Mouse (Mus musculus): ENCODE results near the gene Creb5. TPM values are rescaled to one million over a fixed set of nuclear protein-coding genes. Genes with fewer than 3 reads are reported as not detected.

The Creb5 gene
- polyA plus RNA-seq, 1 experiment from 2014 or later = 2.8 TPM

DNA sequence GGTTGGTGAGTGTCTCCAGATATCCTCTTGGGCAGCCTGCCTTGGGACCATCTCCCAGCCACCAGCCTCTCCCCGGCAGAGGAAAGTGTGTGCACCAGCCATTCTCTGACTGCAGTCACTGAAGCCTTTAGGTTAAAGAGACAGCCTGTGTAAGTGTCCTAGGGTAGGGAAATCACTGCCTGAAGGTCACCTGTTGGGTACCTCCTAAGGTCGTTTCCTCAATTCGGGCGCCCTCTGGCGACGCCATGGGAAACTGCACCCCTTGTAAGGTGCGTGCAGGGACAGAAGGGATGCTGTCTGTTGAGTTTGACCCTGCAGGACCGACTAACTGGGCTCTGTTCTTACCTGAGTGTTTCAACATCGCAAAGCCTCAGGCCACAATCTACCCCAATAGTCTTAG, 434.5 kb downstream of the Creb5 start:
- no peak for ATAC-seq
- no peaks in the 10 kb centered on the region for H3K36me3 ChIP-seq (ENCODE audit: control insufficient read depth, insufficient read depth)
- WGBS = 10% methylated on average over 9 of the region's 9 CpGs
- TF ChIP-seq CTCF (IDR thresholded peaks at IDR 0.05; ENCODE audit: low read depth) = peak; percentile 93
- no peak overlapping the region for H3K9ac ChIP-seq (ENCODE audit: low read depth, low read length)
- no peaks in the 10 kb centered on the region for H3K9me3 ChIP-seq (ENCODE audit: control insufficient read depth)
- no peak overlapping the region for H3K4me3 ChIP-seq (ENCODE audit: low read depth, low read length)
- H3K27ac ChIP-seq (ENCODE audit: low read depth, low read length) = no peak overlapping the region
- no peaks in the 10 kb centered on the region for H3K27me3 ChIP-seq (replicated peaks; ENCODE audit: control insufficient read depth, insufficient read depth, low read length)
- H3K4me2 ChIP-seq (replicated peaks; ENCODE audit: low read depth) = no peak overlapping the region
- H3K4me1 ChIP-seq (replicated peaks; ENCODE audit: control insufficient read depth, insufficient read depth, low read length) = no peaks in the 10 kb centered on the region

DNA sequence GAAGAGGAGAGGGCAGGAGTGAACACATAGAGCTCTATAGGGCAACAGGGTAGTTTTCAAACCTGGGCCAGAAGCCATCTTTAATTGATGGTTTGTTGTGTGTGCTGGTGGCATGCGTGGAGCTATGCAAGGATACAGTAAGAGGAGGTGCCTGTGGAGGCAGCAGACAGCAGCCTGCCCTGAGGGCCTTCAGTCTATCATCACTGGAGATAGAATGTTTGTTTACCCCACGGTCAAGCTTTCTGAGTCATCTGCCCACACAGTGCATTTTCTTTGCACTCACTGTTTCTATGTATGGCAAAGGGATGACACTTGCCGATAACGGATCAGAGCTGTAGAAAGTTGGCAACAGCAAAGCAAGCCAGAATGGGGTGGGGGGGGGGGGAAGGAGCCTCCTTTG, 435.6 kb downstream of the Creb5 start:
- Histone ChIP-seq H3K4me2 (replicated peaks; ENCODE audit: low read depth) (no peak overlapping the region), H3K9ac (ENCODE audit: low read depth, low read length) (no peak overlapping the region), H3K36me3 (ENCODE audit: control insufficient read depth, insufficient read depth) (no peaks in the 10 kb centered on the region), H3K4me1 (replicated peaks; ENCODE audit: control insufficient read depth, insufficient read depth, low read length) (no peaks in the 10 kb centered on the region), H3K27me3 (replicated peaks; ENCODE audit: control insufficient read depth, insufficient read depth, low read length) (no peaks in the 10 kb centered on the region), H3K4me3 (ENCODE audit: low read depth, low read length) (no peak overlapping the region), H3K27ac (ENCODE audit: low read depth, low read length) (no peak overlapping the region), H3K9me3 (ENCODE audit: control insufficient read depth) (no peaks in the 10 kb centered on the region)
- TF ChIP-seq CTCF (IDR thresholded peaks at IDR 0.05; ENCODE audit: low read depth) = no peak
- WGBS = 77% methylated on average over 4 of the region's 4 CpGs
- ATAC-seq = no peak

DNA sequence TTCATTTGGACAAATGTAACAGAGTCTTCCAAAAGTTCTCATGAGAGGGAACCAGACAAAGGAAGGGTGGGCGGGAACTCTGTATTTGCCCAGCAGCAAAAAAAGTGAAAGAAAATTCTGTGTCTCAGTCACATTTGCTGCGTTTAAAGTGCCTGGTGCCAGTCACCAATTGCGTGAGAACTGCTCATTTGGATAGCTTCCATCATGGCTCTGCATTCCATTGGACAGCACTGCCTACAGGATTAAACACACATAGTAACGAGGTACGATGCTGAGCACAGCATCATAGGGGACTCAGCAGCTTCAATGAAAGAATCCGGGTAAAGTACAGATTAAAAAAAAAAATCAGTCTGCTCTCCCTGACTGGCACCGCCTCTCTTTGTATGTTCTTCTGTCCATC, 443.4 kb downstream of the Creb5 start:
- no peaks in the 10 kb centered on the region for H3K9me3 ChIP-seq (ENCODE audit: control insufficient read depth)
- no peak overlapping the region for H3K27ac ChIP-seq (ENCODE audit: low read depth, low read length)
- H3K4me2 ChIP-seq (replicated peaks; ENCODE audit: low read depth) = no peak overlapping the region
- WGBS = 82% methylated on average over 7 of the region's 7 CpGs
- no peaks in the 10 kb centered on the region for H3K27me3 ChIP-seq (replicated peaks; ENCODE audit: control insufficient read depth, insufficient read depth, low read length)
- no peak overlapping the region for H3K4me3 ChIP-seq (ENCODE audit: low read depth, low read length)
- no peaks in the 10 kb centered on the region for H3K36me3 ChIP-seq (ENCODE audit: control insufficient read depth, insufficient read depth)
- no peak for ATAC-seq
- H3K4me1 ChIP-seq (replicated peaks; ENCODE audit: control insufficient read depth, insufficient read depth, low read length) = no peaks in the 10 kb centered on the region
- no peak overlapping the region for H3K9ac ChIP-seq (ENCODE audit: low read depth, low read length)
- TF ChIP-seq CTCF (IDR thresholded peaks at IDR 0.05; ENCODE audit: low read depth) = no peak

DNA sequence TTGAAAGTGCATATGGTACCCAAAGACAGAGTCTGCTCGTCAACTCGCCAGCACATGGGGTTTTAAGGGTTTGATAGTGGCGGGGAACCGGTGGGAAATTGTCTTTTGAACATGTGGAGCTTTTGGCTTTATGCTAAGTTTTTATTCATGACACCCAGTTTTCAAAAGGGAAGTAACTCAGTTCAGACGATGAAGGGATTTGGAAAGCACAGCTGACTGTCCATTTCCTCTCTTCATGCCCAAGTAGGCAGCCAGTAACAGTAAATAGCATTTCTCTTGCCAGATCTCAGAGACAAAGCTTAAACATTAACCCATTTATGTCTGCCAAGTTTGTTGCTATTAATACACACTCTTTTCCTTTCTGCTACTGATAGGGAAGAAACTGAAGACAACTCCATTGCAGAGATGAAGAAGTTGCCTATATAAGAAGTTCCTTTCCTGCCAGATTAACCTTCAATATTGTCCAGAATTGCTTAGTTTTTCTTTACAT, 444.0 kb downstream of the Creb5 start:
- H3K36me3 ChIP-seq (ENCODE audit: control insufficient read depth, insufficient read depth) = no peaks in the 10 kb centered on the region
- no peak overlapping the region for H3K4me2 ChIP-seq (replicated peaks; ENCODE audit: low read depth)
- TF ChIP-seq CTCF (IDR thresholded peaks at IDR 0.05; ENCODE audit: low read depth) = no peak
- no peak for ATAC-seq
- H3K9ac ChIP-seq (ENCODE audit: low read depth, low read length) = no peak overlapping the region
- H3K9me3 ChIP-seq (ENCODE audit: control insufficient read depth) = no peaks in the 10 kb centered on the region
- 71% methylated on average over 5 of the region's 5 CpGs for WGBS
- no peak overlapping the region for H3K27ac ChIP-seq (ENCODE audit: low read depth, low read length)
- no peaks in the 10 kb centered on the region for H3K4me1 ChIP-seq (replicated peaks; ENCODE audit: control insufficient read depth, insufficient read depth, low read length)
- H3K27me3 ChIP-seq (replicated peaks; ENCODE audit: control insufficient read depth, insufficient read depth, low read length) = no peaks in the 10 kb centered on the region
- H3K4me3 ChIP-seq (ENCODE audit: low read depth, low read length) = no peak overlapping the region

DNA sequence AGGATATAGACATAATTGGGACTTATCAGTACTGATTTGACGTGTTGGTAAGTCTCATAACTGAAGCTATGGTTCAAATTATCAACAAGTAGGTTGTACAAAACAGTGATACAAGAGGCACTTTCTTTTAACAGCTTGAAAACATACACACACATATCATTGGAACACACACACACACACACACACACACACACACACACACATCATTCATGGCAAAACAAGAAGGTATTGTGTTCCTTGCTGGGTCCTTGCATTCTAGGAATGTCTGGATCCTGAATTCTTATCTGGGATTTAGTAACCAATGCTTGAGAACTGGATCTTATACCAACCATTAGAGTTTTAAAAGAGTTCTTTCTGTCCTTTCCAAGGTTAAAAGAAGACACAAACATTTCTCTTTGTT, 446.5 kb downstream of the Creb5 start:
- H3K9ac ChIP-seq (ENCODE audit: low read depth, low read length) = no peak overlapping the region
- H3K36me3 ChIP-seq (ENCODE audit: control insufficient read depth, insufficient read depth) = no peaks in the 10 kb centered on the region
- H3K9me3 ChIP-seq (ENCODE audit: control insufficient read depth) = no peaks in the 10 kb centered on the region
- no peak overlapping the region for H3K4me3 ChIP-seq (ENCODE audit: low read depth, low read length)
- no peak for TF ChIP-seq CTCF (IDR thresholded peaks at IDR 0.05; ENCODE audit: low read depth)
- no peak overlapping the region for H3K4me2 ChIP-seq (replicated peaks; ENCODE audit: low read depth)
- WGBS = 89% methylated on average over 1 of the region's 1 CpGs
- no peaks in the 10 kb centered on the region for H3K27me3 ChIP-seq (replicated peaks; ENCODE audit: control insufficient read depth, insufficient read depth, low read length)
- H3K27ac ChIP-seq (ENCODE audit: low read depth, low read length) = no peak overlapping the region
- no peaks in the 10 kb centered on the region for H3K4me1 ChIP-seq (replicated peaks; ENCODE audit: control insufficient read depth, insufficient read depth, low read length)
- no peak for ATAC-seq

DNA sequence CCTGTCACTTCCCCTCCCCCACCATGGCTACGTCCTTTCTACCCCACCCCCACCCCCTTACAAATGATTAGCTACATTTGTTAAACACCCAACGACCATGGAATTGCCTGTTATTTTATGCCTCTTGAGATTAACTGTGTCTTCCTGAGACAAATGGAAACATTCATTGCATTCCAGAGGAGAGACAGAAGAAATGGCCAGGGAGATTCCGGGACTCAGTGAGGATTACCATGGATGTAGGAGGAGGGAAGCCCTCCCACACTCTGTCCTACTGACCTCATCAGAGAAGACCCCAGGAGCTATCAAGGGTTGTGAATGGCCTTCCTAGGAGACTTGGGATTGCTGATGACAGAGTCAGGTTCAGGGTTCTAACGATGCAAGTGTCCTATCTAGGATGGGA, 446.9 kb downstream of the Creb5 start:
- Histone ChIP-seq H3K9ac (ENCODE audit: low read depth, low read length) (no peak overlapping the region), H3K9me3 (ENCODE audit: control insufficient read depth) (no peaks in the 10 kb centered on the region), H3K4me3 (ENCODE audit: low read depth, low read length) (no peak overlapping the region), H3K27me3 (replicated peaks; ENCODE audit: control insufficient read depth, insufficient read depth, low read length) (no peaks in the 10 kb centered on the region), H3K4me2 (replicated peaks; ENCODE audit: low read depth) (no peak overlapping the region), H3K4me1 (replicated peaks; ENCODE audit: control insufficient read depth, insufficient read depth, low read length) (no peaks in the 10 kb centered on the region), H3K27ac (ENCODE audit: low read depth, low read length) (no peak overlapping the region), H3K36me3 (ENCODE audit: control insufficient read depth, insufficient read depth) (no peaks in the 10 kb centered on the region)
- TF ChIP-seq CTCF (IDR thresholded peaks at IDR 0.05; ENCODE audit: low read depth) = no peak
- no peak for ATAC-seq
- 28% methylated on average over 4 of the region's 4 CpGs for WGBS

DNA sequence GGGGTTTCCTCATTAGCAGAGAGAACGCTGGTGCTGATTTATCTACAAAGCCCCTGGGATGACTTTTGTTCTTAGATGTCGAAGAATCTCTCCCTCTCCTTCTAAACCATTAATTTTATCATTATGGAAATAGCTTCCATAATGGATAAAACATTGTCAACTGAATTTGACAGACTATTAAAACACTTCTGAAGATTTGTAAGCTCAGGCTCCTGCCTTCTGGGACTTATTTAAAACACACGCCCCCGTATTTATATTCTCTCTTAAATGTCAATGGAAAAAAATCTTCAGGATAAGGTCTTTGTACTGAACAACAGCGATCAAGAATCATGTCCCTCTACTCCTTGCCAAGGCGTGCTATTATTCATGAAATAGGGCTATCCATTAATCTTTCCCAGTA, 448.6 kb downstream of the Creb5 start:
- no peaks in the 10 kb centered on the region for H3K4me1 ChIP-seq (replicated peaks; ENCODE audit: control insufficient read depth, insufficient read depth, low read length)
- no peak overlapping the region for H3K4me3 ChIP-seq (ENCODE audit: low read depth, low read length)
- H3K9me3 ChIP-seq (ENCODE audit: control insufficient read depth) = no peaks in the 10 kb centered on the region
- no peak overlapping the region for H3K4me2 ChIP-seq (replicated peaks; ENCODE audit: low read depth)
- TF ChIP-seq CTCF (IDR thresholded peaks at IDR 0.05; ENCODE audit: low read depth) = no peak
- no peak overlapping the region for H3K27ac ChIP-seq (ENCODE audit: low read depth, low read length)
- H3K9ac ChIP-seq (ENCODE audit: low read depth, low read length) = no peak overlapping the region
- no peaks in the 10 kb centered on the region for H3K36me3 ChIP-seq (ENCODE audit: control insufficient read depth, insufficient read depth)
- 68% methylated on average over 6 of the region's 6 CpGs for WGBS
- no peak for ATAC-seq
- H3K27me3 ChIP-seq (replicated peaks; ENCODE audit: control insufficient read depth, insufficient read depth, low read length) = no peaks in the 10 kb centered on the region

Data from intestine, postnatal 0 days (tissue).